Mouse (Mus musculus): ENCODE measurements around the gene Plekhg6.
A peak's percentile ranks its signal among the peaks of the same experiment; 100 is the strongest.

Gene Plekhg6

DNA sequence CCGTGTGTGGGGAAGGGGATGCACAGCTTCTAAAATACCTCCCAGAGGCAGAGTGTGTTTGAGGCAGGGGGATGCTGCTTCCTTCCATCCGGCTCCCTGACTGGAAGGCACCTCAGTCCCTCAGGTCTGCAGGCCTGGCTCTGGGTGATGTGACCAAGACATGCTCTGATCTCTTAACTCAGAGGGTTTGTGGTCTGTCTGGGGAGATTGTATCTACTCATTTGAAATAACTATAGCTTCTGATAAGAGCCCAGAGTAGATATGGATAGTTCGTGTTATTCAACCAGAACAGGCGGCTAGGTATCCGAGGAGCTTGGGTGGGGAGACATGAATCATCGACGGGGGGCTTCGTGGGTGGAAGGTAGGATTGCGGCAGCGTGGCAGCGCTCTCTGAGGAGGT, 27.4 kb downstream of the Plekhg6 start:
- DNase-seq (ENCODE audit: low spot score) = no peak

DNA sequence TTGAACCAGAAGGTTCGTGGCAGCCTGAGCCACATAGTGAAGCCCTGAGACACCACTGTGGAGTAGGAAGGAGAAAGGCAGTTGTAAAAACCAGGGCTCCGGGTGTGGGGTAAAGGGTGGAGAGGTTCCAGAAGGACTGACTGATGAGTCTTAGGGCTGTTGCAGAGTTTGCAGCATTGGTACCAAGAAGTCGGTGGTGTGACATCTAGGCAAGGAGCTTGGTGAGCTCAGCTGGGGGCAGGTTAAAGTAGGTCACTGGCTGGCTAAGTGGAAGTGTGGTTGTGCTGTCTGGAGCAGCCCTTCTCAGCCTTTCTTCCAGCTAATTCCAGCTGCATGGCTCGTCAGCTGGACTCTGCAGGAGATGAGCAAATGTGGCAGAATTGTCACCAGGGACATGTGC, 27.8 kb downstream of the Plekhg6 start:
- no peak for DNase-seq (ENCODE audit: low spot score)

GRCm38 (mm10) chr6:125352046-125352384, 28.6 kb downstream of the Plekhg6 start:
- DNase-seq (ENCODE audit: low spot score) = no peak

DNA sequence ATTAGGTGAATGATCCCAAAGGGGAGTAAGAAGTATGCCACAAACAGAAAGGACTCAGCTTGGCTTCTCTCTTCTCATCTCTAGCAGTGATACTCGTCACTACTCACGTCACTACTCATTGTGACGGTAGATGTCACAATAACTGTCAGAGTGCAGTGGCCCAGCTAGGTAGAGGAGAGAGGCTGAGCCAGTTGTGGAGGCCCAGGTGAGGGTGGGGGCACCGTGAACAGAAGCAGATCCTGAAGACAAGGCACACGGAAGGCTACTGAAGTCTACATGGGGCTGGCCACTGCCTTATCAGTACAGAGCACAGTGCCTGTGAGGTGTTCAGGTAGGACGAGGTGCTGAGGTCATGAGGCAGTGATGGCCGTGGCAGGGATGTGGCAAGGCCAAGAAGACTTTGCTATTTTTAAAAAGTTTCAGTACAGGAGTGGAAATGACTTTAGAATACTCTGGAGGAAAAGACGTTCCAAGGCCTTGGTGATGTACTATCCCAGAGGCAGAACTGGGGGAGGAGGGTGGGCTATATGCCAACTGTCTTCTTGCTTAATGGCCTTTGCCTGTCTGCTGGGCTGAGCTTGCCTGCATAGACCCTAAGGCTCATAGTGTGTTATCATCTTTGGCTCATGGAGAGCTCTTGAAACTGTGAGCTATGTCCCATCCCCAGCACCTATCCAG, 29.1 kb downstream of the Plekhg6 start:
- DNase-seq (ENCODE audit: low spot score) = peak; percentile 71

- no peak for DNase-seq (ENCODE audit: low spot score)
Observed at GRCm38 (mm10) chr6:125350995-125351324, 29.6 kb downstream of the Plekhg6 start.

- DNase-seq (ENCODE audit: low spot score) = no peak
Observed at GRCm38 (mm10) chr6:125350231-125350994, 30.2 kb downstream of the Plekhg6 start.

DNA sequence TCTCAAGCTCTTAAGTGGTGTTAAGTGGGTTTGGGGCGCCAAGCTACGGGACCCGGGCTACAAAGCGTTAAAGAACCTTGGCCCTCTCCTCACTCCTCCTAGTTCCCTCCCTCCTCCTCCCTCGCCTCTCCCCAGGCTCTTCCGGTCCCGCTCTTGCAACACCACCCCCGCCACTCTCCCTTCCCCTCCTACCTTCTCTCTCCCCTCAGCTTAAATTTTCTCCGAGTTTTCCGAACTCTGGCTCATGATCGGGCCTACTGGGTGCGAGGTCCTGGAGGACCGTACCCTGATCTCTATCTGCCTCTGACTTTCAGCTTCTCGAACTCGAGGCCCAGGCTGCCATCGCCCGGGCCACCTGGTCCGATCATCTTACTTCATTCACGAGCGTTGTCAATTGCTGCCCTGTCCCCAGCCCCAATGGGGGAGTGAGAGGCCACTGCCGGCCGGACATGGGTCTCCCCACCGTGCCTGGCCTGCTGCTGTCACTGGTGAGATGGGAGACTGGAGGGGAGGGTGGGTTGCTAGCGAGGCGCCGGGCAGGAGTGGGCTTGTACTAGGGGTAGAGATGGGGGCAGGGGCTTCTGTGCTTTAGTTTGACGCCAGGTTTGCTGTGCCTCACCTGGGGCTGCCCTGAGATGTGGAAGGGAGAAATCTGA, 30.9 kb downstream of the Plekhg6 start:
- peak; percentile 80 for DNase-seq (ENCODE audit: low spot score)

- DNase-seq (ENCODE audit: low spot score) = no peak
Observed at GRCm38 (mm10) chr6:125348721-125349574, 31.6 kb downstream of the Plekhg6 start, which contains the start of gene Tnfrsf1a. TSS of gene Tnfrsf1a (plus strand) at chr6:125349362.

DNA sequence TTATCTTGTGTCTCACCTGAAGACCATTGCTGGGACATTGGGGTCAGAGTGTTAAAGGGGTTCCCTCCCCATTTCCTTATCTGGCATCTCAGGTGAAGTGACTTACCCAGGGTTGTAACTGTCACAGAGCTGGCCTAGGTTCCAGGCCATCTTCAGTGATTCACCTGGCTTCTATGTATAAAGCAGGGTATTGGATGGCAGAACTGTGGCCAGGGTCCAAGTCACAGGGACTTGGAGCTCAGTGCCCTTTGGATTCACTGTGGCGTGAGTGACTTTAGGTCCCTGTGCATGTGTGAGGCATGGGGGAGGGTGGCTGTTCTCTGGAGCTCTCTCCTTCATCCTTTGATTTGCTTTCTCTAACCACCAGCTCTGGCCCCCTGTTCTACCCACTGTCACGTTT, 34.6 kb downstream of the Plekhg6 start:
- no peak for DNase-seq (ENCODE audit: low spot score)

GRCm38 (mm10) chr6:125345625-125346024, 35.0 kb downstream of the Plekhg6 start:
- DNase-seq (ENCODE audit: low spot score) = no peak

DNA sequence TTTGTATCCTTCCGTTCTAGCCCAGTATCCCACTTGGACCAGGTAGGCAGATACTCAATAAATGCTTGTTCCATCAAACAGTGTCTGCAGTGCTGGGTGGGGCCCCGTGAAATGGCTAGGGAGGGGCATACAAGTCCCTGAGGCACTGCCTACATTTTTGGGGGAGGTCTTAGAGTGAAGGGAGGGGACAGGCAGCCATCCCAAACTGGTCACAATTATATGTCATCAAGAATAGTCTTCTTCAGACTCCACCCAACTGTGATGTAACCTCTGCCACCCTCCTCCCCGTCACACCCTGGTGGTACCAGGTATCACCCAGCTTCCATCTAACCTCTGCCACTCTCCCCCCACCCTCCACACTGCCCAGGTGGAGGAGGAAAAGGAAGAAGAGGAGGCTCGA, 35.7 kb downstream of the Plekhg6 start:
- no peak for DNase-seq (ENCODE audit: low spot score)

DNA sequence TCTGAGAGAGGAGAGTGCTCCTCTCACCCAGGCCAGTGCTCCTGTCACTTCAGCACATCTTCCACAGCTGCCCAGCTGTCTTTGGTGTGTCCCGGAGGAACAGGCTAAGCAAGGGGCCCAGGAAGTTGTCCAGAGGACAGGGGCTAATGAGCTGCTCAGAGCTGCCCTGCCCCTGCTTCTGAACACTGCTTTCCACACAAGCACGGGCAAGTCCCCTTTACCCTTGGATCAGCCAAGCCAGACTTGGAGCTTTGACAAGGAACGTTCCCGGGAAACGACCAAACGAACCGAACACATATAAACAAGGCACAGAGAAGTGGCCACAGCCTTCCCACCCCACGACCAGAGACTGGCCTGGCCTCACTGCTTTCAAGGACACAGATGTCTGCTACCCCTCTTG, 36.5 kb downstream of the Plekhg6 start:
- DNase-seq (ENCODE audit: low spot score) = peak; percentile 72

DNA sequence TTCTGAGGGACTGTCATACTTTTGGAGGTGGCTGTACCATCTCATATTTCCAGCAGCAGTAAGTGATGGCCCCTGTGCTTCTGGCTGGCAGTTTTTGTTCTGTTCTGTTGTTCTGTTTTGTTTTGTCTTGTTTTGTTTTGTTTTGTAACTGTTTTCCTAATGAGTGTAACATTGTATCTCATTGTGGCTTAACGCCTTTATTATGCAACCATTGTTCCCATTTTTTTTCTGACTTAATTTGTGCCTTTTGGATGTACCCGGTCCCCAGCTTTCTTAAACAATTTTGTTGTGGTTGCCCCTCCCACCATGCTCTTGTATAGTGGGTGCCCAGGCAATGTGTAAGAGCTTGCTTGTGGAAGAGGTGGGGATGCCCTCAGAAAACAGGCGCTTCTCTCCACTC, 38.4 kb downstream of the Plekhg6 start:
- no peak for DNase-seq (ENCODE audit: low spot score)

DNA sequence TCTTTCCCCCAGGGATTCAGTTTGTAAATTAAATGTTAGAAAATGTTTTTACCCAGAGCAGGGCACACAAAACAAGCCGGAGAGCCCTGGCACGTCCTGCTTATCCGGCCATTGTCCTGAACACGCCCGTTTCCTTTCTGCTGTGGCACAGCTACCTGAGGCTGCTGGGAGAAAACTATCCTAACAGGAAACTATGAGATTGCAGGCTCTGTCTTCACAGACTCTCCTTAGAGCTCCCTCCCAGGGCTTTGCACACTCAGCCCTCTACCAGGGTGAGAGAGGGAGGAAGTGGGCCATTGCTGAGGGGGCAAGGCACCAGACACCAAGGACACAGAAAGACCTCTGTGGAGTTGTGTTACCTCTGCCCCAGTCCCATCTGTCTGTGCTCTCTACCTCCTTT, 40.3 kb downstream of the Plekhg6 start:
- DNase-seq (ENCODE audit: low spot score) = no peak

DNA sequence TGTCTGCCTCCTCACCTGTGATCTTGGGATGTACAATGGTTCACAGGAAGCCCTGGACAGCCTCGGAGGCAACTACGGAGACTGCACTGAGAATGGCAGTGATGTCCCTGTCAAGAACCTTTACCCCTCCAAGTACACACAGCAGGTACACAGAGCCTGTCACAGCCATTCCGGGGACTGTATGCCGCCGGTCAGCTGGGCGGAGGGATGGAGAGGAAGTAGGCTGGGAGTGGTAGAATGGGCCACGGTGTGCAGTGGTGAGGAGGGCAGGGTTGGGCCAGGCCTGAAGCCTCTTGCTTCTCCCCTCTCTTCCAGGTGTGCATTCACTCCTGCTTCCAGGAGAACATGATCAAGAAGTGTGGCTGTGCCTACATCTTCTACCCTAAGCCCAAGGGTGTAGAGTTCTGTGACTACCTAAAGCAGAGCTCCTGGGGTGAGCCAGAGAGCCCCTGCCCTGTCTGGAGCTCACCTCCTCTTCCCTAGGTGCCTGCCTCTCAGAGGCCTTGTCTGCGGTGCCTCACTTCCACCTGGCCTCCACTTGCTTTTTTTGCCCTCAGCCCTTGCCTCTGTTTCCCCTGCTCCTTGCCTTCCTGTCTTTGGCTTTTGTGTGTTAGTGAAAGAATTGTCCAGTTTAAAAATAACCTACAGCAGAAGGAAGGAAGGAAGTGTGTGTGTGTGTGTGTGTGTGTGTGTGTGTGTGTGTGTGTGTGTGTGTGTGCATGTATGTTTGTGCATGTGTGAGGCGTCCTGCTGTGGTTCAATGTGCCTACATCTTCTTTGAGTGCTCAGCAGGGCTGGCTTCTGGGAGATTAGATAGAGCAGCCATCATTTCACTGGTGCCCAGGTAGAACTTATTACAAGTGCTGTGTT, 41.6 kb downstream of the Plekhg6 start:
- DNase-seq (ENCODE audit: low spot score) = no peak

DNA sequence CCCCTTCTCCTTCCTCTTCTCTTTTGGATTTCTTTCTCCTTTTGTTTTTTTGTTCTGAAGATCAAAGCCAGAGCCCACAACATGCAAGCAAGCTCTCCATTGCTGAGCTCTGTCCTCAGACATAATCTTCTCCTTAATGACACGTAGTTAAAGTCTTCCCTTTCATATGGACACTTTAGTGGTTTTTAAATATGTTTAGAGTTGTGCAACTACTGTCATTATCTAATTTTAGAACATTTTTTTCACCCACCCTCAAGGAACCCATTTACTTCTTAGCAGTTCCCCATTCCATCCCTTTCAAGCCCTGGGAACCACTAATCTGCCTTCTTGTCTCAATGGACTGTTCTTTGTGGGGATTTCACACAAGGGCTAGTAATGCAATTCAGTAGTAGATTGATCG, 46.2 kb downstream of the Plekhg6 start:
- no peak for DNase-seq (ENCODE audit: low spot score)

DNA sequence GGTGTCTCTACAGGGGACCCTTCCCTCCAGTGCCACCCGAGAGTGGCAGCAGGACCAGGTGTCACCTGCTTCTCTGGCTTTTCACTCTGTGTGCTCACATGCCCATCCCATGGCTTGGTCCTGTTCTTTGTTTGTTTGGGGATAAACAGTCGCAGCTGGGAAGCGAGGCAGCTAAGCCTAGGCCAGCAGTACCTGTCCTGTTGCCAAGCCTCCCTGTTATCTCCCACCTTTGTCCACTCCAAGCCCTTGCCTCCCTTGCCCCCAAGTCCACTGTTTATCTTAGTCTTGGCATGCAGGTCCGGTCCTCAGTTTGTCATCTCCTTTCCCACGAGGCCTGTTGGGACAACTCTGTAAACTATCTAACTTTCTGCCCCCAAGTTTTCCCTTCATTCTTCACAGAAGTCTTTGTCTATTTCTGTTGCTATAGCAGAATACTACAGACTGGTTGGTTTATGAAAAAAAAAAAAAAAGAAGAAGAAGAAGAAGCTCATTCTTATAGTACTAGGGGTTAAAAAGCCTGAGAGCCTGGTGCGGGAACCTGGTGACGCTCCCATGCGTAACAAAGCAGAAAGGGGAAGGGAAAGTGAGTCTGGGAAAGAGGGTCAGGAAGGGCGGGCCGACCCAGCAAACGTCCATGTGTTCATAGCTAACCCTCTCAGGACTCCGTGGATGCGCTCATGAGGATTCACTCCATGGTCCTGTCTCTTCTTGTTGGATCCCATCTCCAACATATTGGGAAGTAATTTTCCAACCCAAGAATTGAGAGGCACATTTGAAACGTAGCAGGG, 47.3 kb downstream of the Plekhg6 start:
- no peak for DNase-seq (ENCODE audit: low spot score)

DNA sequence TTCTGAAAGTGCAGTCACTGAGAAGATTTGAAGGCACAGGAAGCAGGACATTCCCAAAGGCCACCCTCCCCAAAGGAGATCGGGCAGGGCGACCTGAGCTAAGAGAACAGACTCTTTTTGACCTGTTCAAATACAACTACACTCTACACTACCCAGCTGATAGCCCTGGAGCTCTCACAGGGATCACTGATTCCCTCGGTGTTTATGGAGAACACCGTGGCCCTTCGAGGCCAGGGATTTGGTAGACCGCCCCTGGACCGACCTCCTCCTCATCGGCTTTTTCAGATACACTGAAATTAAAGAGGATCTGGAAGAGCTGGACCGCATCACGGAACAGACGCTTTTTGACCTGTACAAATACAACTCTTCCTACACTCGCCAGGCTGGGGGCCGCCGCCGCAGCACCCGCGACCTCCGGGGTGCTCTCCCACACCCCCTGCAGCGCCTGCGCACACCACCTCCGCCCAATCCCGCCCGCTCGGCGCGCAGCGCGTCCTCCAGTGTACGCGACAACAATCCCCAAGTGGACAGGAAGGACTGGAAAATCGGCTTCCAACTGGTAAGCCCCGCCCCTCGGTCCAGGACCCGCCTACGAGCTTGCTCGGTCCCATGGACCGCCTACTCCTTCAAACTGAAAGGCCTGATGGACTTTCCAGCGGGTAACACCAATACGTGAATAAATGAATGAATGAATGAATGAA, 49.8 kb downstream of the Plekhg6 start:
- DNase-seq (ENCODE audit: low spot score) = peak; percentile 96

- DNase-seq (ENCODE audit: low spot score) = peak; percentile 49
Observed at GRCm38 (mm10) chr6:125328243-125328642, 52.4 kb downstream of the Plekhg6 start.

- no peak for DNase-seq (ENCODE audit: low spot score)
Observed at GRCm38 (mm10) chr6:125325337-125325736, 55.3 kb downstream of the Plekhg6 start.
